Mouse (Mus musculus) forebrain, embryonic 15.5 days (tissue): ENCODE measurements around the gene Hps3. TPM values are rescaled to one million over a fixed set of nuclear protein-coding genes. Genes with fewer than 3 reads are reported as not detected.
"Not testable (repeated sequence)": the region's sequence is repeated elsewhere in the genome, so short reads cannot be mapped to it uniquely, and the experiment has no call there.

Source experiments
- ATAC-seq: fragments of 200-750 bp; cut with Nextera tagmentation; replicated peaks from 2 replicates; pipeline ENCODE4 v1.8.0; 2017; ENCODE audit warnings: mild to moderate bottlenecking, moderate TSS enrichment, moderate library complexity
- H3K27ac ChIP-seq: fragments of 300-500 bp; sonication (generic); replicated peaks from 2 replicates; pipeline ENCODE4 v1.5.1; 2015; ENCODE audit warnings: mild to moderate bottlenecking, inconsistent platforms
- H3K27me3 ChIP-seq: fragments of 300-500 bp; sonication (generic); 2 replicates; pipeline ENCODE4 v1.6.1; 2015; ENCODE audit warnings: inconsistent platforms
- H3K36me3 ChIP-seq: fragments of 300-500 bp; sonication (generic); 2 replicates; pipeline ENCODE4 v1.6.1; 2015; ENCODE audit warnings: mild to moderate bottlenecking, inconsistent platforms
- H3K4me1 ChIP-seq: fragments of 300-500 bp; sonication (generic); 2 replicates; pipeline ENCODE4 v1.6.1; 2015; ENCODE audit warnings: inconsistent platforms
- H3K4me2 ChIP-seq: fragments of 300-500 bp; sonication (generic); replicated peaks from 2 replicates; pipeline ENCODE4 v1.6.1; 2015; ENCODE audit warnings: mild to moderate bottlenecking, inconsistent platforms
- H3K4me3 ChIP-seq: fragments of 300-500 bp; sonication (generic); 2 replicates; pipeline ENCODE4 v1.5.1; 2015; ENCODE audit warnings: mild to moderate bottlenecking, inconsistent platforms
- H3K9ac ChIP-seq: fragments of 300-500 bp; sonication (generic); replicated peaks from 2 replicates; pipeline ENCODE4 v1.6.1; 2015; ENCODE audit warnings: mild to moderate bottlenecking, inconsistent platforms
- H3K9me3 ChIP-seq: fragments of 300-500 bp; sonication (generic); 2 replicates; pipeline ENCODE4 v1.6.1; 2016; ENCODE audit warnings: inconsistent platforms
- WGBS: fragments of 180-500 bp; shearing (Covaris S2); methylation state at CpG from one replicate; pipeline ENCODE4 v1.1.7; 2015; ENCODE audit warnings: mixed read lengths; 5-methylcytosine and 5-hydroxymethylcytosine counted together
- polyA plus RNA-seq: library from polyadenylated mRNA; unstranded; fragments of >200 nt; fragmentation: Nextera tagmentation; extraction: Ambion mirVana; gene quantifications from 2 replicates; pipeline ENCODE4 v1.2.1, GENCODE M21; 2015

The Hps3 gene
- 12.1 and 13.8 TPM in 2 replicates for polyA plus RNA-seq

DNA sequence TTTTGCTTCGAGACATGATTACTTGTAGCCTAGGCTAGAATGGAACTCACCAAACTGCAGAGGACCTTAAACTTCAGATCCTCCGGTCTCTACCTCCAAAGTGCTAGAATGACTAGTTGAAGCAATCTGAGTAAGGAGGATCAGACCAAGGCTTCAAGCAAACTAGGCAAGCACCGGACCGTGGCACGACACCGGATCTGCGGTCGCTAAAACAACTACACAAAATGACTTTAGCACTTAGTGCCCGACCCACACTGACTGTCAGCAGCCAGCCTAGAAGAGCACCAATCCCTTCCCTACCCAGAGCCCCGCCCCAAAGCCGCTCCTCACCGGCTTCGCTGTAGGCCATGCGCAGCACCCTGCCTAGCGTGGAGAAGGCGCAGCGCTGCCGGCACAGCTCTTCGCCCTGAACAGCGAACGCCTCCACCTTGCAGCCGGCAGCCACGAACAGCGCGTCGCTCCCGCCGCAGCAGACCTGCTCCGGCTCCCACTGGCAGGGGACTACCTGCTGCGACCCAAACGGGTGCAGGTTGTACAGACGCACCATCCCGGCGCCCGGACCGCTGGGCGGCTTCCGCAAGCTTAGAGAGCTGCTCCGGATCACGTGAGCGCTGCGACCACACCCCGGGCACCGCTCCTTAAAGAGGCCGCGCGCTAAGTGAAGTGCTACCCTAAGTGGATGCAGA is at the start of gene Hps3:
TSS of gene Hps3 (minus strand) at position 597 of the 686 bp plus-strand sequence.
- H3K4me3 ChIP-seq = peak within 1 kb of the TSS; percentile 91
- under 1% methylated on average over 47 of the region's 47 CpGs for whole genome bisulfite sequencing
- peak within 1 kb of the TSS; percentile 80 for H3K9ac ChIP-seq
- H3K4me2 ChIP-seq = peak within 1 kb of the TSS; percentile 65
- no peaks in the 10 kb centered on the region for H3K36me3 ChIP-seq
- peak; percentile 100 for ATAC-seq
- H3K9me3 ChIP-seq = no peaks in the 10 kb centered on the region
- peak within 1 kb of the TSS; percentile 86 for H3K27ac ChIP-seq
- no peaks in the 10 kb centered on the region for H3K27me3 ChIP-seq
- H3K4me1 ChIP-seq = peaks cover 11% of the 10 kb centered on the region

GRCm38 (mm10) chr3:20082161-20082560 is 47.0 kb upstream of the Hps3 start:
- ATAC-seq = no peak

DNA sequence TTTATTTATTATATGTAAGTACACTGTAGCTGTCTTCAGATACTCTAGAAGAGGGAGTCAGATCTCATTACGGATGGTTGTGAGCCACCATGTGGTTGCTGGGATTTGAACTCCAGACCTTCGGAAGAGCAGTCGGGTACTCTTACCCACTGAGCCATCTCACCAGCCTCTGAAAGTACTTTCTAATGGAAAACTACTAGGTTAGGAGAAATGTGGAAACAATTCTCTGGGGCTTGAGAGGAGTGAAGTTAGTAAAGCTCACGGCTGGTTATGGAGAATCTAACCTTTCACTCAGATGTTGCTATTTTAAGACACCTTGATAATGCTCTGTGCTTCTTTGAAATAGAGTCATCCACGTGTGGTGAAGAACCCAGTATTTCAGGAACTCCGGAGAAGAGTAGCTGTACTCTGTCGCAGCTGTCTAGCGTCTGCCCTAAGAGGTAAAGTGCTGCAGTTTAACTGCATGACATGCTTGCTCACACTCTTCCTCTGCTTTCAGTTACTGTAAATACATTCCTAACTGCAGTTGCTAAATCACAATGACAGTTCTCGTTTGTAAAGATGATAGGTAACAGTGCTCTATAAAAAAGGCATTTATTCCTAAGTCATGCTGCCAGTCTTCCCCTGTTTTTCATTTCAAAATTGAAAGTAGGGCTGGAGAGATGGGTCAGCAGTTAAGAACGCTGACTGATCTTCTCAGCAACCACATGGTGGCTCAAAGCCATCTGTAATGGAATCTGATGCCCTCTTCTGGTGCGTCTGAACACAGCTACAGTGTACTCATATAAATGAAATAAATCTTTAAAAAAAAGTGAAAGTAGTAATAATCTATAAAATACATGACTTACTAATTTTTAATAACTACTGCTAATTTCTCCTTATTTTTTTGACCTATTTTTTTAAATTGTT is 41.3 kb upstream of the Hps3 start:
- Histone ChIP-seq H3K4me1 (no peaks in the 10 kb centered on the region), H3K4me3 (no peak overlapping the region), H3K9me3 (no peaks in the 10 kb centered on the region), H3K27ac (no peak overlapping the region), H3K4me2 (no peak overlapping the region), H3K36me3 (peaks cover 32% of the 10 kb centered on the region), H3K27me3 (no peaks in the 10 kb centered on the region), H3K9ac (no peak overlapping the region)
- 85% methylated on average over 11 of the region's 11 CpGs for WGBS
- ATAC-seq = no peak

More at GRCm38 (mm10) chr3:20082161-20082560, 47.0 kb upstream of the Hps3 start:
- no peak overlapping the region for H3K4me2 ChIP-seq
- no peak overlapping the region for H3K27ac ChIP-seq
- H3K4me1 ChIP-seq = no peaks in the 10 kb centered on the region
- H3K9ac ChIP-seq = no peak overlapping the region
- H3K9me3 ChIP-seq = no peaks in the 10 kb centered on the region
- H3K4me3 ChIP-seq = no peak overlapping the region
- H3K27me3 ChIP-seq = no peaks in the 10 kb centered on the region
- WGBS = 87% methylated on average over 3 of the region's 3 CpGs
- H3K36me3 ChIP-seq = peaks cover 25% of the 10 kb centered on the region

- peak overlapping the region; percentile 59 for H3K4me2 ChIP-seq
- peak overlapping the region; percentile 81 for H3K9ac ChIP-seq
- H3K36me3 ChIP-seq = no peaks in the 10 kb centered on the region
- H3K4me3 ChIP-seq = peak overlapping the region; percentile 82
- no peaks in the 10 kb centered on the region for H3K27me3 ChIP-seq
- peaks cover 12% of the 10 kb centered on the region for H3K4me1 ChIP-seq
- WGBS = 0% methylated on average over 8 of the region's 9 CpGs
- peak; percentile 38 for ATAC-seq
- no peaks in the 10 kb centered on the region for H3K9me3 ChIP-seq
- H3K27ac ChIP-seq = peak overlapping the region; percentile 83
Measured at GRCm38 (mm10) chr3:20058197-20058541, 23.1 kb upstream of the Hps3 start.

DNA sequence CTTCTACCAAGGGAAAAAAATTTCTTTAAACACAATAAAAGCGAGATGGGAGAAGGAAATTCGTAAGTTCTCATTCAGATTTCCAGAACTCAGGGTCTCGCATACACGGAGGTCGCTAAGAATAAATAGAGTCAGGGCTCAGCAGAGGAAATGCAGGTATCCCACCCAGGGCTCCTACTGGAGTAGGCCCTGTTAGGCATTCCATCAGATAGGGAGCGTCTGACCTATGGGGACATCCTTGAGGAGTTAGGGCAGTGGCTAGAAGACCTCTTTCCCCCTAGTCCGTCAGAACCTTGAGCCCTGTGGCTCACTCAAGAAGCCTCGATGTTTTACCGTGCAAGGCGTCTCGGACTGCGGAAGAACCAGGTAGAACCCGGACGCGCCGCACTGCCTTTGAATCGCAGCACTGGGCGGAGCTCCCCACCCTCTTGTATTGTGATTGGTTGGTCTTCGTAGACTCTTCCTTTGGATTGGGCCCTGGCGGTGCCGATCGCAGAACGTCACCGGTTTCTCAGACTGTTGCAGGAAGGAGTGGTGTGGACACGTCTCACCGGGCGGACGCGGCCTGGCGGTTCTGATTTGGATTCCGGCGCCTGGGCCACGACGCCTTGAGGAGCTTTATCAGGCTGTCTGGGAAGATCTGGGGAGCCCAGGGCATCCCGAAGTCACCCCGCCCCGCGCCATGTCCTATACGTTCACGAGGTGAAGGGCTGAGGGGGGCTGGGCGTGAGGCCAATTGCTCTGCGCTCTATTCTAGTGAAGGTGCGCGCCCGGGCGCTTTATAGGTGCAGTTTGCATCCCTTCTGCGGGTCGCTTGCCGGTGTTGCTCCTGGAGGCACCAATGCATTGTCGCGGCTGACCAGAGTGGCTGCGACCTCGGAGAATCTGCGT is 22.4 kb upstream of the Hps3 start, which contains the start of gene Hltf:
TSS of gene Hltf (plus strand) at position 506 of the 891 bp plus-strand sequence.
- peak within 1 kb of the TSS; percentile 59 for H3K4me2 ChIP-seq
- H3K9ac ChIP-seq = peak within 1 kb of the TSS; percentile 81
- H3K27ac ChIP-seq = peak within 1 kb of the TSS; percentile 83
- H3K36me3 ChIP-seq = no peaks in the 10 kb centered on the region
- H3K4me3 ChIP-seq = peak within 1 kb of the TSS; percentile 82
- under 1% methylated on average over 51 of the region's 54 CpGs for WGBS
- H3K4me1 ChIP-seq = peaks cover 12% of the 10 kb centered on the region
- peak; percentile 100 for ATAC-seq
- H3K9me3 ChIP-seq = no peaks in the 10 kb centered on the region
- H3K27me3 ChIP-seq = no peaks in the 10 kb centered on the region

- WGBS = 52% methylated on average over 3 of the region's 3 CpGs
- H3K9me3 ChIP-seq, ATAC-seq, H3K9ac ChIP-seq, H3K4me1 ChIP-seq, H3K36me3 ChIP-seq, H3K4me3 ChIP-seq, H3K27me3 ChIP-seq, H3K27ac ChIP-seq, H3K4me2 ChIP-seq: not testable (repeated sequence)
Measured at GRCm38 (mm10) chr3:20044736-20045135, 9.6 kb upstream of the Hps3 start.

- not testable (repeated sequence) for H3K36me3 ChIP-seq, H3K4me1 ChIP-seq, H3K27ac ChIP-seq, H3K4me2 ChIP-seq, H3K9ac ChIP-seq, H3K27me3 ChIP-seq, H3K4me3 ChIP-seq, ATAC-seq, H3K9me3 ChIP-seq
- 94% methylated on average over 7 of the region's 7 CpGs for WGBS
Measured at GRCm38 (mm10) chr3:20041461-20041860, 6.3 kb upstream of the Hps3 start.

DNA sequence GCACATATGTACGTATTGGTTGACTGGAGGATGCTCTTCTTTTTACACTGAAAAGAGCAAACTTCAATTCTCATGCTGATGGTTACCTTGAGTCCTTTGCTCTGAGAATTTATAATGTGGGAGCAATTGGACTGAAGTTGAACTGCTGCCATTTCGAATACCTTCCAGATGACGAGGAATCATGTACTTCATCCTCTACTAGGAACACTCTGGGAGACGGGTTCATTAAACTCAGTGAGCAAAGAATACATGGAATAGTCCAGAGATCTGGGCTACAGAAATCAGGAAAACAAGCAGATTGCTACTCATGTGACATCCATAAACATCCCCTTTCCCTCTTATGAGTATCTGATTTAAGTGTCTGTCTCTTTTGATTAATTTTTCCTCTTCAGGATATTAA is 954 bp upstream of the Hps3 start:
- no peaks in the 10 kb centered on the region for H3K36me3 ChIP-seq
- 82% methylated on average over 4 of the region's 4 CpGs for WGBS
- H3K4me2 ChIP-seq = peak overlapping the region; percentile 65; the same call in 1 of the 2 replicates
- H3K4me1 ChIP-seq = peaks cover 11% of the 10 kb centered on the region
- no peak overlapping the region for H3K9ac ChIP-seq
- H3K4me3 ChIP-seq = no peak overlapping the region
- no peaks in the 10 kb centered on the region for H3K9me3 ChIP-seq
- H3K27ac ChIP-seq = no peak overlapping the region
- ATAC-seq = no peak
- no peaks in the 10 kb centered on the region for H3K27me3 ChIP-seq

- H3K9ac ChIP-seq = peak overlapping the region; percentile 80
- peak overlapping the region; percentile 65 for H3K4me2 ChIP-seq
- H3K9me3 ChIP-seq = no peaks in the 10 kb centered on the region
- ATAC-seq = no peak
- peak overlapping the region; percentile 91 for H3K4me3 ChIP-seq
- H3K36me3 ChIP-seq = no peaks in the 10 kb centered on the region
- H3K27ac ChIP-seq = no peak overlapping the region; the same call in 1 of the 2 replicates
- no peaks in the 10 kb centered on the region for H3K27me3 ChIP-seq
- 20% methylated on average over 10 of the region's 10 CpGs for WGBS
- H3K4me1 ChIP-seq = peaks cover 11% of the 10 kb centered on the region
Measured at GRCm38 (mm10) chr3:20033761-20034718, 1.1 kb downstream of the Hps3 start.

- Histone ChIP-seq H3K27ac (no peak overlapping the region), H3K4me2 (no peak overlapping the region), H3K4me1 (peaks cover 11% of the 10 kb centered on the region), H3K9ac (no peak overlapping the region), H3K27me3 (no peaks in the 10 kb centered on the region), H3K36me3 (peaks cover 9% of the 10 kb centered on the region), H3K4me3 (no peak overlapping the region), H3K9me3 (no peaks in the 10 kb centered on the region)
- ATAC-seq = no peak
- WGBS = 94% methylated on average over 6 of the region's 6 CpGs
Measured at GRCm38 (mm10) chr3:20030807-20031206, 4.3 kb downstream of the Hps3 start.

- H3K9me3 ChIP-seq = no peaks in the 10 kb centered on the region
- H3K4me3 ChIP-seq = no peak overlapping the region
- 95% methylated on average over 3 of the region's 3 CpGs for WGBS
- no peaks in the 10 kb centered on the region for H3K27me3 ChIP-seq
- no peak overlapping the region for H3K27ac ChIP-seq
- peaks cover 27% of the 10 kb centered on the region for H3K36me3 ChIP-seq
- H3K4me1 ChIP-seq = peaks cover 2% of the 10 kb centered on the region; the same call in 1 of the 2 replicates
- ATAC-seq = no peak
- H3K9ac ChIP-seq = no peak overlapping the region
- H3K4me2 ChIP-seq = no peak overlapping the region
Measured at GRCm38 (mm10) chr3:20028640-20029039, 6.5 kb downstream of the Hps3 start.
